In genomic region chr12:49473371-49473770, GRCm38 (mm10) we compare ENCODE assay signal across 10 mouse cellular contexts.
DNase-seq lines count a peak whose midpoint lies in the region; ATAC-seq lines count a peak whose summit lies in the region.
"Had no signal": no experiment of that assay in that cellular context is flagged by ENCODE, and none has a peak within 500 bp of the region (broad histone marks: within the 10 kb centered on the region; RNA-seq: fewer than 3 reads in every experiment).

No protein-coding gene starts in this region.

- H3K9ac ChIP-seq in hindbrain, embryonic 13.5 days: no peak overlapping the region
- H3K9ac ChIP-seq in midbrain, embryonic 13.5 days (replicated peaks): no peak overlapping the region
- H3K9ac ChIP-seq: hindbrain, embryonic 15.5 days had no signal

- peak; percentile 93 for DNase-seq in brain, adult 2 months (ENCODE audit: low read depth, low spot score)
- DNase-seq in frontal cortex, postnatal 25 days (ENCODE audit: low spot score in 2 of 2): peak; percentile 9 to 31
- peak; percentile 5 for DNase-seq in heart, postnatal 4 days
- peak; percentile 48 to 75 for DNase-seq in right cerebral cortex, adult 2 months (ENCODE audit: low spot score in 2 of 2)
- DNase-seq in ovary, postnatal 14 days (ENCODE audit: low spot score): no peak

- H3K4me2 ChIP-seq in hindbrain, embryonic 13.5 days: no peak overlapping the region
- no peak overlapping the region for H3K4me2 ChIP-seq in midbrain, embryonic 13.5 days (replicated peaks)
- H3K4me2 ChIP-seq: hindbrain, embryonic 15.5 days had no signal

- no peak for ATAC-seq in hindbrain, embryonic 13.5 days (ENCODE audit: low FRiP score)
- ATAC-seq in midbrain, embryonic 13.5 days: no peak

- H3K4me1 ChIP-seq in hindbrain, embryonic 13.5 days (replicated peaks): no peaks in the 10 kb centered on the region
- no peaks in the 10 kb centered on the region for H3K4me1 ChIP-seq in midbrain, embryonic 13.5 days (replicated peaks)
- H3K4me1 ChIP-seq: hindbrain, embryonic 15.5 days; limb, embryonic 10.5 days had no signal

- no peak overlapping the region for H3K27ac ChIP-seq in hindbrain, embryonic 13.5 days
- no peak overlapping the region for H3K27ac ChIP-seq in midbrain, embryonic 13.5 days
- H3K27ac ChIP-seq: hindbrain, embryonic 15.5 days; limb, embryonic 10.5 days; macrophage had no signal

- 83% methylated on average over 3 of the region's 3 CpGs for WGBS in hindbrain, embryonic 13.5 days
- 89% methylated on average over 3 of the region's 3 CpGs for WGBS in midbrain, embryonic 13.5 days

- H3K27me3 ChIP-seq in hindbrain, embryonic 13.5 days: no peaks in the 10 kb centered on the region
- no peaks in the 10 kb centered on the region for H3K27me3 ChIP-seq in midbrain, embryonic 13.5 days
- H3K27me3 ChIP-seq: hindbrain, embryonic 15.5 days had no signal

- H3K36me3 ChIP-seq in hindbrain, embryonic 13.5 days: no peaks in the 10 kb centered on the region
- no peaks in the 10 kb centered on the region for H3K36me3 ChIP-seq in midbrain, embryonic 13.5 days
- H3K36me3 ChIP-seq: hindbrain, embryonic 15.5 days; limb, embryonic 10.5 days had no signal

- no peak overlapping the region for H3K4me3 ChIP-seq in hindbrain, embryonic 13.5 days
- H3K4me3 ChIP-seq in midbrain, embryonic 13.5 days (replicated peaks): no peak overlapping the region
- H3K4me3 ChIP-seq: hindbrain, embryonic 15.5 days; limb, embryonic 10.5 days had no signal

- H3K9me3 ChIP-seq in hindbrain, embryonic 13.5 days: no peaks in the 10 kb centered on the region
- H3K9me3 ChIP-seq in midbrain, embryonic 13.5 days: no peaks in the 10 kb centered on the region
- H3K9me3 ChIP-seq: hindbrain, embryonic 15.5 days; limb, embryonic 10.5 days had no signal
